Mouse (Mus musculus) ES-E14 (cell line): ENCODE measurements around the gene Vmn2r99. TPM values are rescaled to one million over a fixed set of nuclear protein-coding genes. Genes with fewer than 3 reads are reported as not detected.

Experiments used
- DNase-seq: peaks from one replicate; pipeline ENCODE4 v3.0.0-alpha.2; 2013; ENCODE audit warnings: low read depth, low spot score
- H3K27ac ChIP-seq: 2 replicates; pipeline ENCODE4 v1.5.1; 2012; ENCODE audit warnings: low read depth, mild to moderate bottlenecking, low read length, moderate library complexity, mixed read lengths; ENCODE audit not compliant: poor library complexity, insufficient read depth, severe bottlenecking
- H3K36me3 ChIP-seq: 2 replicates; pipeline ENCODE4 v1.6.1; 2012; ENCODE audit warnings: mild to moderate bottlenecking, low read length, moderate library complexity, mixed read lengths; ENCODE audit not compliant: control insufficient read depth, poor library complexity, insufficient read depth, severe bottlenecking
- H3K4me1 ChIP-seq, 2 experiments: fragments of 150-350 bp in 1 of 2; sonication (generic) in 1 of 2; 2 replicates each; pipeline ENCODE4 v1.6.1; 2012; ENCODE audit warnings: low read length in 2 of 2, mild to moderate bottlenecking in 1 of 2, mixed read lengths in 1 of 2; ENCODE audit not compliant: control insufficient read depth in 2 of 2, insufficient read depth in 2 of 2, poor library complexity in 1 of 2
- H3K4me3 ChIP-seq, 2 experiments: fragments of 150-350 bp in 1 of 2; sonication (generic) in 1 of 2; 2 replicates each; pipeline ENCODE4 v1.5.1; 2012; ENCODE audit warnings: low read length in 2 of 2, low read depth in 1 of 2, mild to moderate bottlenecking in 1 of 2, mixed read lengths in 1 of 2; ENCODE audit not compliant: insufficient read depth in 1 of 2, poor library complexity in 1 of 2, severe bottlenecking in 1 of 2
- H3K9ac ChIP-seq: 2 replicates; pipeline ENCODE4 v1.6.1; 2012; ENCODE audit warnings: low read depth, mild to moderate bottlenecking, low read length, mixed read lengths; ENCODE audit not compliant: poor library complexity, insufficient read depth, severe bottlenecking
- H3K9me3 ChIP-seq: fragments of 150-350 bp; sonication (generic); 2 replicates; pipeline ENCODE4 v1.6.1; 2012; ENCODE audit warnings: low read depth, mild to moderate bottlenecking, low read length; ENCODE audit not compliant: control insufficient read depth, insufficient read depth
- CHD2 ChIP-seq: IDR thresholded peaks from 2 replicates; pipeline ENCODE4 v1.6.1; 2014; ENCODE audit warnings: mild to moderate bottlenecking, low read depth, low read length, inconsistent platforms
- HCFC1 ChIP-seq: IDR thresholded peaks from 2 replicates; pipeline ENCODE4 v1.6.1; 2012; ENCODE audit warnings: low read length, inconsistent platforms, borderline replicate concordance; ENCODE audit not compliant: insufficient read depth
- MAFK ChIP-seq: IDR thresholded peaks from 2 replicates; pipeline ENCODE4 v1.6.1; 2014; ENCODE audit warnings: mild to moderate bottlenecking, low read depth, low read length, inconsistent platforms; ENCODE audit not compliant: insufficient read depth
- ZC3H11A ChIP-seq: IDR thresholded peaks from 2 replicates; pipeline ENCODE4 v1.6.1; 2012; ENCODE audit warnings: low read depth, mild to moderate bottlenecking, inconsistent platforms, low read length, borderline replicate concordance
- ZNF384 ChIP-seq: IDR thresholded peaks from 2 replicates; pipeline ENCODE4 v1.6.1; 2012; ENCODE audit warnings: low read depth, low read length, inconsistent platforms
- in situ Hi-C, 2 experiments: fragments of 600-800 bp; cut with MboI; formaldehyde crosslinking; loops; one replicate each; pipeline ENCODE4 v1.15.1; 2025; ENCODE audit warnings: low sequenced_read_pairs in 2 of 2, inconsistent platforms in 1 of 2; ENCODE audit not compliant: unreplicated experiment in 2 of 2
- total RNA-seq: library from RNA; depleted of rRNA; stranded (reverse); fragments of 300-350 nt; gene quantifications from 2 replicates; pipeline ENCODE4 v1.2.3, GENCODE M21; 2012; rRNA removed

The Vmn2r99 gene
- not detected in 2 replicates for total RNA-seq

DNA sequence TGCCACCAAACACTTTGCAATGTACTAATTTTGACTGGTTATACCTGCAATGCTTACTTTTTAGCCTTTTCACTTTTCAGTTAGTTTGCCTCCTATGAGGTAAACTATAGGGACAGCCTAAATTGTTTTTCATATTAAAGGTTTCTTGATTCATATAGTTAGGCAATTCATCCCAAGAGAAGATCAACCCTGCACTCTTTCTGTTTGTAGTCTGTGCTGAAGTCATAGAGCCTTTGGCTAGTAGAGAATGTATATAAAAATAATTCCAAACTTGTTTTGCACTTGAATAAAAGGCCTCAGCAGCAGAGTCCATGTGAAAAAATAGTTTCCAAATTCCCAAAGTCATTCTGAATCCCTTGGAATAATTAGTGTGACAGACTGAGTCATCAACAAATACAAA lies at the start of gene Vmn2r99:
Gene Vmn2r99 (plus strand): TSS at position 301 of the 400 bp plus-strand sequence.
- Histone ChIP-seq H3K36me3 (no peaks in the 10 kb centered on the region), H3K9ac (no peak within 1 kb of the TSS), H3K9me3 (no peaks in the 10 kb centered on the region), H3K27ac (no peak within 1 kb of the TSS), H3K4me3 (no peak within 1 kb of the TSS), H3K4me1 (no peaks in the 10 kb centered on the region)
- in situ Hi-C loops = no loop called here
- TF ChIP-seq CHD2 = no peak
- no peak for TF ChIP-seq ZNF384
- no peak for TF ChIP-seq MAFK
- no peak for TF ChIP-seq HCFC1
- no peak for TF ChIP-seq ZC3H11A
- DNase-seq = no peak

DNA sequence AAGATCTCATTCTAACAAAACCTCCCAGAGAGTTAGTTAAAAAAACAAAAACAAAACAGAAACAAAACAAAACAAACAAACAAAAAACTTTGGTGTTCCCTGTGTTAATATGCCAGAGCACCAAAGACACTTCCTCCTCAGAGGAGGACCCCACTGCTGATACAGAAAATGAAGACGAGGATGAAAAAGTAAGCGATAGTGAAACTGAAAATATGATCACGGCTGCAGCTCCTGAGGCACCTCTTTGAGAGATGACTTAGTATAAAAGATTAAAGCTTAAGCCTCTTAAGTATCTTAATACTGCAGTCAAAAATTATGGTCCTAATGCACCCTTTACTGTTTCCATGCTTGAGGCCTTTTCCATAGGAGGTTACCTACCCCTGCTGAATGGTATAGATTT lies 75.9 kb downstream of the Vmn2r99 start:
- H3K36me3 ChIP-seq = no peaks in the 10 kb centered on the region
- H3K27ac ChIP-seq = no peak overlapping the region
- H3K4me3 ChIP-seq = no peak overlapping the region
- no peak overlapping the region for H3K9ac ChIP-seq
- no peak for DNase-seq
- TF ChIP-seq ZC3H11A (no peak), ZNF384 (no peak), CHD2 (no peak), HCFC1 (no peak), MAFK (no peak)
- H3K4me1 ChIP-seq = no peaks in the 10 kb centered on the region
- H3K9me3 ChIP-seq = no peaks in the 10 kb centered on the region
- in situ Hi-C loops = no loop called here

DNA sequence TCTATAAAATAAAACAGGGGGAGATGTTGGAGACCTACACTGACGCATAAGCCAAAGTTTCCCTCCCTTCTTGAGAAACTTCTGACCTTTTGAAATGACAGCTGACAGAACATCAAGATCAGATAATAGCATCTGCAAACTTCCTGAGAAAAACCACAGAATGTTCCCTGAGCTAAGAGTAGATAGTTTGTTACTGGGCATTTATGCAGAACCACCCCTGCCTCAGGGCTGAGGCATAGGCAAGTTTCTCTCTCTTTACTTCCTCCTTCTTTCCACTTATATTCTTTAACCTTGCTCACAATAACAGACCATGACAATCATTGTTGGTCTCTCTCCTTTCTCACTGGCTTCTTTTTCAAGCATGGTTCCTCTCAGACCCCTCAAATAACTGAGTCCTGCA lies 83.2 kb downstream of the Vmn2r99 start:
- DNase-seq = no peak
- in situ Hi-C loops = no loop called here
- Histone ChIP-seq H3K4me1 (no peaks in the 10 kb centered on the region), H3K27ac (no peak overlapping the region), H3K9me3 (no peaks in the 10 kb centered on the region), H3K9ac (no peak overlapping the region), H3K36me3 (no peaks in the 10 kb centered on the region), H3K4me3 (no peak overlapping the region)
- TF ChIP-seq MAFK (no peak), CHD2 (no peak), ZC3H11A (no peak), HCFC1 (no peak), ZNF384 (no peak)

Other genes starting within 250 kb of the Vmn2r99 start
- gene Vmn2r100, start 142.8 kb downstream of the Vmn2r99 start, total RNA-seq = not detected in 2 replicates
- gene Vmn2r101, start 215.3 kb downstream of the Vmn2r99 start, total RNA-seq = not detected in 2 replicates